Mouse (Mus musculus): Measurements from ENCODE around the gene Cabin1.

The Cabin1 gene

DNA sequence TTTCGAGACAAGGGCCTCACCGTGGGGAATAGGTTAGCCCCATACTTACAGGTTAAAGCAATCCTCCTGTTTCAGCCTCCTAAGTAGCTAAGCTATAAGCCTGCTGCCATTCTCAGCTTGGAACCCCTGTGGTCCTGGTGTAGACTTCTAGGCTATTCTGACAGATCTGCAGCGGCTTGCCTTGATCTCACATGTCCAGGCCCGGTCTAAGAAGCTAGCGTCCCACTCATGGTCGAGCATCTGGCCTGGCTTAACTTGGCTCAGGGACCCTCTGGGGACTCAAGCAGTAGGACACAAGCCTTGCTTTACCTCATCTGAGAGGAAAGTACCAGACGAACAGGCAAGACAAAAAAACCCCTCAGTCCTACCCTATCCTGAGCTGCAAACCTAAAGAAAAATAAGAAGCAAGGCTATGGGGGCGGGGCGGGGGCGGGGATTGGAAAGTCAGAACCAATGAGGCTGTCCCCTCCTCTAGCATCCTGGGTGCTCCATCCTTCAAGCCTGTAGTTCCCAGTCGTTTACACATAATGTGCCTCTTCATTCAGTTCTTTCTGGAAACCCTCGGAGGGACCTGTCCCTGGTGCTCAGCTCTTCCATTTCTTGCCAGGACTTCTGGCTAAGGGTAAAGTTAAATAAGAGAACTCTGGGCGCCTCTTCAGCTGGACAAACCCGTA, 129.0 kb downstream of the Cabin1 start:
- DNase-seq (ENCODE audit: low spot score), result no peak

DNA sequence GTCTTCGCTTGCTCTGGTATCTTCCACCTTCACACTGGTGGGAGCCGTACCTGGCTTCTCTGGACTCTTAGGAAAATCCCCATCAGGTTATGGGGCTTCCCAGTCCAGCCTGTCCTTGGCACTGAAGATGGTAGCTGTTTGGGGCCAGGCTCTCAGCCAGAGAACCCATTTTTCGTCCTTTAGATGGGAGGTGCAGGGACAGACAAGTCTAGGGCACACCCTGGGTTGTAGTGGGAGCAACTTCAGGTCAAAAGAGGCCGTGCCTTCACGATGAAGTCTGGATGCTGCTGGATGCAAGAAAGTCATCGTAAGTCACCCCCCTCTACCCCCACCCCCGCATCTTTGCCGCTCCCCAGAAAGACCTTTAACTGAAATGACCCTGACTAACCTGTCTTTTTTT, 129.5 kb downstream of the Cabin1 start:
- DNase-seq (ENCODE audit: low spot score), result no peak

DNA sequence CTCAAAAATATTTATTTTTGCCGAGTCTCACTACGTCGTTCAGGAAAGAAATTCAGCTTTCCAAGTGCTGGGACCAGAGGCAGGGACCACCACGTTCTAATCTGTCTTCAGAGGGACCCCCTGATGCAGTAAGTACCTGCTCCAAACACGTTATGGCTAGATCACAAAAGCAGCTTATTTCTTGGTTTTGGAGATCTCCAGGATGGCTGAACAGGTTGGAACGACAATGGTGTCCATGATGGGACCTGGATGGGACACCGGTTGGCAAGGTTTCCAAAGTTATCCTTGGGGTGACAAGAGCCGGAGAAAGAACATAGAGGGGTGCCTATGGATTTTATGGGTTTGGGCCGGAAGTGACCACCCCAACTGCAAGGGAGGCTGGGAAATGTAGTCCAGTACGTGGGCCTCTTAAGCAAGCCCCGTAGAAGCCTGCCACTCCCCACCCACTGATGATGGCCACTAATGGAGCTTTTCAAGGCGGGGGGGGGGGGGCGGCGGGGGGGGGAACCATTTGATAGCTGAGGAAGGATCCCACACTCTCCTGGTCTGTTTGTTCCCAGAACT, 130.5 kb downstream of the Cabin1 start:
- no peak for DNase-seq (ENCODE audit: low spot score)

GRCm38 (mm10) chr10:75633048-75633447, 131.1 kb downstream of the Cabin1 start:
- peak; percentile 8 for DNase-seq (ENCODE audit: low spot score)

DNA sequence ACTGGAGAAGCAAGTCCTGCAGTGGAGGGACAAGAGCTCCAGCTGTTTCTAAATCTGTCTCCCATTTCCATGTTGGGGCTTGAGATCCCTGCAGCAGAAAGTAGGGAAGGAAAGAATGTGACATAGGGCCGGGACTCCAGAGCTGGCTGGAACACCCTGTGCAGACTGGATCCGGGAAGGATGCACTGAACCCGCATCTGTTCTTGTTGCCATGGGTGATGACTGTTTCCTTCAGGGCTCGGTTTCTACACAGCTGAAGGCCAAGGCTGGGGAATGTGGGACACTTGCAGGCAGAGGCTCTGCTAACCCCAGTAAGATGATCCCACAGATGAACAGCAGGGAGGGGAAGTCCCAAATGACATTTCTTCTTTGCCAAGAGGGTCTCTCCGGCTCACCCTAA, 131.5 kb downstream of the Cabin1 start:
- DNase-seq (ENCODE audit: low spot score), result peak; percentile 28

- peak; percentile 16 for DNase-seq (ENCODE audit: low spot score)
Measured at GRCm38 (mm10) chr10:75627490-75627889, 136.7 kb downstream of the Cabin1 start.

DNA sequence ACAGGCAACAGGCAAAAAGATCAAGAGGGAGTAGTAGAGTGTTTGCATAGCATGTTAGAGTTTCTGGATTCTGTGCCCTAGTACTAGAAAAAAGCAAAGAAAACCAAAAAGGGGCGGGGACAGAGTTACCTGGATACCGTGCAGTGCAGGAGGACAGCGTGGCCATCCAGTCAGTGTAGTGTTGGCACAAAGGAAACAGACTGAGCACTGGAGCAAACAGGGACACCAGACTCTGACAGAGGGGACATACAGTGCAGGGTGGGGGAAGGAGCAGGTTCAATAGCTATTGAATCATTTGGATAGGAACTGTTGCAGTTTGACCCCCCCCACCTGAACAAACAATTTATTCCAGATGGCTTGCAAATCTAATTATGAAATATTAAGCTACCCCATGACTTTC, 137.2 kb downstream of the Cabin1 start:
- no peak for DNase-seq (ENCODE audit: low spot score)

DNA sequence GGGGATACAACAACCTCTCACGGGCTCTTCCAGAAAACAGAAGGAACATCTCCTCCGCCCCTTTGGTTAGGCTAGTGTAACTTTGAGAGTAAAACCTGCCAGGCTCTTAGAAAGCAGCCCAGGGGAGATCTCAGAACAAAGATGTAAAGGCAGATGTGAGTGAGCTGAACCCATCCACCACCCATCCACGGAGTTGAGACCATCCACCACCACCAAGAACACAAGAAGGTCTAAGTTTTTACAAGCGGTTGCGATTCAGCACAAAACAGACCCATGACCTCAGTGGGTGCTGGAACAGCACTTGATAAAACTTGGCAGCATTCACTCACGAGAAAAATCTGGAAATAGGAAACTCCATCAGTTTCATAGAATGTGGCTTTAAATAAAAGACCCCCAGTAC, 138.2 kb downstream of the Cabin1 start:
- DNase-seq (ENCODE audit: low spot score), result no peak

GRCm38 (mm10) chr10:75620818-75621217, 143.3 kb downstream of the Cabin1 start:
- DNase-seq (ENCODE audit: low spot score), result peak; percentile 35

DNA sequence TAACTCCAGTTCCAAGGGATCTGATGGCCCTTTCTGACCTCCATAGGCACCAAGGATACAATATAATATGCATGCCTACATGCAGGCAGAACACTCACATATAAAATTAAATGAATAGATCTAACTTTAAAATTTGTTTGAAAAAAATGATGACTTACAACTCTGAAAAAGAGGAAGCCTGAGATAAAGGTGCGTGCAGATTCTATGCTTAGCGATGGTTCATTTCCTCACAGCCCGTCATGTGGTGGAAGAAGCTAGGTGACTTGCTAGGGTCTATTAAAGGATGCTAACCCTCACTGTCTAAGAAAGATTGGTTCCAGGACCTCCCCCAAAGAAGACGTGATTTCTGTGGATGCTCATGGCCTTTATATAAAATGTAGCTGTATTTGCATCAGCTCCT, 148.1 kb downstream of the Cabin1 start:
- DNase-seq (ENCODE audit: low spot score), result no peak

DNA sequence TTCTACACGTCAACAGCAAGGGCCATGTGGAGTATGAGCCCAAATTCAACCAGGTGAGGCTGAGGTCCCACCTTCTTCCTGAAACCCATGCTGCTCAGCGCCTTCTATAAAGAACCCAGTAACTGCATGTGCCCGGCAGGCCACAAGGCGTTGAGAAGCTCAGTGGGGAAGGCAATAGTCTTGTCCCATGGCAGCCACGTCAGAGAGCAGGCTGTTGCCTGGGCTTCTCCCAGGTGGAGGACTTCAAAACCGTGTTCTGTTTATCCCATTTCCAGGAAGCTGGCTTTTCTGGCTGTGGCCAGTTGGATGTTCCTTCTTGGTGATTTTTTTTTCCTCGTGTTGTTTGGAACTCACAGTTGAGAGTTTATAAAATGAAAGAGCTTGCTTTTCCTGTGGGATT, 153.7 kb downstream of the Cabin1 start:
- DNase-seq (ENCODE audit: low spot score), result no peak

DNA sequence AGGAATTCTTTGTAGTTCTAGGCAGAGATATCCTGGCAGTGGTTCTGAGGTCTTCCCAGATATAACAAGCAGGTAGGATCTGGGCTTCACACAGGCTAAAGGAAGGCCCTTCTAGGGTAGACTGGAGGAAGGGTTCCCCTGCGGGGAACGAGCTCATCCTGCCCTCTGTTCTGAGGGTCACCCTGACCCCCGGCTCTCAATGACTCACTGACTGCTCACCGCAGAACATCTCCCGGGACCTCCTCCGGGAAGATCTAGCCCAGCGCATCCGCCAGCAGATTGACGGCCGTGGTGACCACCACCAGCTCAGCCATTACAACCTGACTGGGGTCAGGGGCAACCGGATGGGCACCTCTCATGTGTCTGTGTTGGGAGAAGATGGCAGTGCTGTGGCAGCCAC, 155.2 kb downstream of the Cabin1 start:
- no peak for DNase-seq (ENCODE audit: low spot score)

- DNase-seq (ENCODE audit: low spot score), result no peak
Measured at GRCm38 (mm10) chr10:75607253-75607652, 156.9 kb downstream of the Cabin1 start.

GRCm38 (mm10) chr10:75605162-75605846, 158.8 kb downstream of the Cabin1 start:
- no peak for DNase-seq (ENCODE audit: low spot score)

- no peak for DNase-seq (ENCODE audit: low spot score)
Measured at GRCm38 (mm10) chr10:75600189-75600730, 163.9 kb downstream of the Cabin1 start.
